Mouse (Mus musculus): ENCODE data around the gene Mrps10.
"Not testable (repeated sequence)": the region's sequence is repeated elsewhere in the genome, so short reads cannot be mapped to it uniquely, and the experiment has no call there.

DNA sequence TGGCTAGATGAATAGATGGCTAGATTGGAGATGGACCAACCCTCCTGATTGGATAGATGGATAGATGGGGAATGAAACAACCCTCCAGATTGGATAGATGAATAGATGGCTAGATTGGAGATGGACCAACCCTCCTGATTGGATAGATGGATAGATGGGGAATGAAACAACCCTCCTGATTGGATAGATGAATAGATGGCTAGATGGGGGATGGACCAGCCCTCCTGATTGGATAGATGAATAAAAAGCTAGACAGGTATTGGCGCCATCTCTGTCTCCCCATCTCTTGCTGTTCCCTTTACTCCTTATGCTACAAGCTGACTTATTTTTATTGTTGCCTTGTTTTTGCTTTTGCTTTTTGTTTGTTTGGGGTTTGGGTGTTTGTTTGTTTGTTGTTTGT lies 53.9 kb downstream of the Mrps10 start:
- TF ChIP-seq EP300 (optimal IDR thresholded peaks at IDR 0.05); CTCF (IDR thresholded peaks at IDR 0.05; ENCODE audit: low read depth): not testable (repeated sequence)

Measured in stomach, postnatal 0 days (tissue).